Mouse (Mus musculus): ENCODE results near the gene Vps41. TPM values are rescaled to one million over a fixed set of nuclear protein-coding genes. Genes with fewer than 3 reads are reported as not detected.

Vps41 gene
- polyA plus RNA-seq (2012; ENCODE audit: insufficient read depth, insufficient read length, missing spikeins) = 75.3 and 80.6 TPM in 2 replicates

DNA sequence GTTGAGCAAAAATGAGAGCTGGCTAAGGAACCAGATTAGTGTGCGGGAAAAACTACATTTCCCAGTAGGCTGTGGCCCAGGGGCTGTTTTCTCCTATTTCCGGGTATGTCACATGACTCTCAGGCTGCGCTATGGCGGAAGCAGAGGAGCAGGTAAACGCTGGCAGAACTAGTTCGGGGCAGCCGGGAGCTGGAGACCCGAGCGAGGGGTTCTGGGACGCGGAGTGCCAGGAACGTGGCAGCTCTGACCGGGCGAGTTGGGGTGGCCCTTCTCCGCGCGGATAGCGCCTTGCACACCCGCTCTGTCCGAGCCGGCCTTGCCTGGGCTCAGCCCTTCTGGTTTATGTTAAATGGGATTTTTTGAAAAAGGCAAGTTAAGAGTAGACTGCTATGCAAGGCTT, at the start of gene Vps41:
Gene Vps41, plus strand, starts transcription at position 102 of the 400 bp plus-strand sequence.
- Histone ChIP-seq H3K4me1 (ENCODE audit: control insufficient read depth, insufficient read depth, low read length) (peaks cover 8% of the 10 kb centered on the region; the same call in 1 of the 2 replicates), H3K27ac (ENCODE audit: insufficient read depth, low read depth, low read length) (peak within 1 kb of the TSS; percentile 25), H3K4me3 (ENCODE audit: insufficient read depth, low read length) (peak within 1 kb of the TSS; percentile 69)
- TF ChIP-seq POLR2A (IDR thresholded peaks at IDR 0.05; ENCODE audit: borderline replicate concordance, low read depth, low read length) (0 out of 2 replicates have a peak, but pooled peaks have one; percentile 62), CTCF (IDR thresholded peaks at IDR 0.05; ENCODE audit: low read depth, low read length) (no peak)

DNA sequence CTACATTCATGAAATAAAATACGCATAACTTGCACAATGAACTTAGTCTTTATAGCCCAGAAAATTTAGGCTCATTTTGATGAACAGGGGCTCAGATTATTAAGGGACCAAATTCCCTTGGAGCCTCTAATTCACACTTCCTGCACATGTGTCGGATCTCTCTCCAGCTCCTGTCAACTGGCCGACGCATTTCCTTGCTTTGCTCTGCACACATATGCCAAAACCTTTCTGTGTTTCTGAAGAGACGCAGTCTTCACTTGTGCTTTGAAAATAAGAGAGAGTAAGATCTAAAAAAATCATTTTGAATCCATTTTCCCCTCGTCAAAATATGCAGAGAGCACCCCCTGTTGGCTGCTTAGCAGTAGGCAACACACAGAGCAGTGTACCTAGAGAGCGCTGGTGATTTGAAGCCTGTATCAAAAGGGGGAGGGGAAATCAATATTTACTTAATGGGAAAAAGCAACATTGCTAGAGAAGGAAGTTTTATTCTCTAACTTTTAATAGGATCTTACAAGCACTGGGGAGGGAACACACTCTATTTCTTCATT, 18.5 kb upstream of the Vps41 start:
- Histone ChIP-seq H3K4me1 (ENCODE audit: control insufficient read depth, insufficient read depth, low read length) (no peaks in the 10 kb centered on the region), H3K4me3 (ENCODE audit: insufficient read depth, low read length) (no peak overlapping the region), H3K27ac (ENCODE audit: insufficient read depth, low read depth, low read length) (no peak overlapping the region)
- TF ChIP-seq CTCF (IDR thresholded peaks at IDR 0.05; ENCODE audit: low read depth, low read length) (no peak), POLR2A (IDR thresholded peaks at IDR 0.05; ENCODE audit: borderline replicate concordance, low read depth, low read length) (no peak)

DNA sequence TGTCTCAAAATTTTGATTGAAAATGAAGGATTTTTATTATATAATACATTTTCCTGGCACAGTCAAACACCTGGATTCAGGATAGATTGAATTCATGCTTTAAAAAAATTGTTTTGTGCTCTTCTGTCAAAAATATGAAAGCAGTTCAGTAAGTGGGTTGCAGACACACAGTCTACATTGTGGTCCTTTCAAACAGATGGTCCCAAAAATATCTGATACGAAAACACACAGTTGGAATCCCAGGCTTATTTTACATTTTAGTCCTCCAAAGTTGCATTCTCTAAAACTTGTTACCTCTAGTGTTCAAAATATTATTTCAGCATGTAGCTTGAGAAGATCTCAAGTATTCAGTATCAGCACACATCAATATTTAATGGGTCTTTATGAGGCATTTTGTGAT, 5.4 kb upstream of the Vps41 start:
- Histone ChIP-seq H3K4me3 (ENCODE audit: insufficient read depth, low read length) (no peak overlapping the region), H3K27ac (ENCODE audit: insufficient read depth, low read depth, low read length) (no peak overlapping the region), H3K4me1 (ENCODE audit: control insufficient read depth, insufficient read depth, low read length) (no peaks in the 10 kb centered on the region)
- TF ChIP-seq CTCF (IDR thresholded peaks at IDR 0.05; ENCODE audit: low read depth, low read length) (no peak), POLR2A (IDR thresholded peaks at IDR 0.05; ENCODE audit: borderline replicate concordance, low read depth, low read length) (no peak)

DNA sequence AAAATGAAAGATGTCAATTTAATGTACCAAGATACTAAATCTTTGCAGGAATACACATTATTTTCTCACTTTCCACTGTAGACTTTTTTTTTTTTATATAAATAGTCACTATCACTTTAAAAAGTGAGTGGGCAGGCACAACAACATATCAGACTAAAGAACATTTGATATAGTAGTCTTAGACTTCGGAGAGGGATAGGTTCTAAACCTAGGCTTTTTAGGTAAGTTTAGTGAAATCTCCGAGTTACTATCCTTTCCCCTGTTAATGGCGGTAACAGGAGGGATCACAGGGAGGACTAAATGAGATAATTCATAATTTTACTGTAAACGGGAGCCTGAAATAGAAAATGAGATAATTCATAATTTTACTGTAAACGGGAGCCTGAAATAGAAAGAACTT, 379 bp upstream of the Vps41 start:
- peaks cover 8% of the 10 kb centered on the region; the same call in 1 of the 2 replicates for H3K4me1 ChIP-seq (ENCODE audit: control insufficient read depth, insufficient read depth, low read length)
- no peak overlapping the region for H3K4me3 ChIP-seq (ENCODE audit: insufficient read depth, low read length)
- no peak for TF ChIP-seq POLR2A (IDR thresholded peaks at IDR 0.05; ENCODE audit: borderline replicate concordance, low read depth, low read length)
- no peak for TF ChIP-seq CTCF (IDR thresholded peaks at IDR 0.05; ENCODE audit: low read depth, low read length)
- no peak overlapping the region for H3K27ac ChIP-seq (ENCODE audit: insufficient read depth, low read depth, low read length)

DNA sequence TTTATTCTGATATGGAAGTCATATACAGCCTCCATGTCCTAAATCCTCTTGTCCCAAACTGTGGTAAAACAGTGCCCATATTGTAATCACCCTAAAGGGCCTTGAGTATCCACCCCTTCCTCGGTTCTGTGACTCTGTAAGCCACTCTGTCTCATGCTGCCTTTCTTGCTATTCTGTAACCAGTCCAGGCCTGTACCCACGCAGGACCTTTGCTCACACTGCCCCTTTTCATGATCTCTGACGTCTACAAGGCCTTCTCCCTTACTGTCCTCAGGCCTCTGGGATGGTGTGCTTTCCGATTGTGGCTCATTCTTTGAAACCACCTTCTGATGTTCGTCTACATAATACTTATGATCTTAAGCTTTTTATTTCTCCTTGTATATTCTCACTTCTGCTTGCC, 1.4 kb downstream of the Vps41 start:
- H3K27ac ChIP-seq (ENCODE audit: insufficient read depth, low read depth, low read length) = no peak overlapping the region
- no peak for TF ChIP-seq POLR2A (IDR thresholded peaks at IDR 0.05; ENCODE audit: borderline replicate concordance, low read depth, low read length)
- TF ChIP-seq CTCF (IDR thresholded peaks at IDR 0.05; ENCODE audit: low read depth, low read length) = no peak
- H3K4me1 ChIP-seq (ENCODE audit: control insufficient read depth, insufficient read depth, low read length) = peaks cover 8% of the 10 kb centered on the region; the same call in 1 of the 2 replicates
- no peak overlapping the region for H3K4me3 ChIP-seq (ENCODE audit: insufficient read depth, low read length)

DNA sequence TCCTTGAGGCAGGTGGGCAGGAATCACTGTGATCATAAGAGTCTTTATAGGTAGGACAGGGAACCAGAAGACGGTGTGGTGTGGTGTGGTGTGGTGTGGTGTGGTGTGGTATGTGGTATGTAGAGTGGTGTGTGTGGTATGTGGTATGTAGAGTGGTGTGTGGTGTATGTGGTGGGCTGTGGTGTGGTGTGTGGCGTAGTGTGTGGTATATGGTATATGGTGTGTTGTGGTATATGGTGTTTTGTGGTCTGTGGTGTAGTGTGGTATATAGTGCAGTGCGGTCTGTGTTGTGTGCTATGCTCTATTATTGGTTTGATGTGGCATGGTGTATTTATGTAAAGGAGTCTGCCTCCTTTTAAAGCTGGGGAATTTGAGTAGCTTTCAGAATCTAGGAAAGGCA, 13.6 kb downstream of the Vps41 start:
- Histone ChIP-seq H3K27ac (ENCODE audit: insufficient read depth, low read depth, low read length) (no peak overlapping the region), H3K4me1 (ENCODE audit: control insufficient read depth, insufficient read depth, low read length) (no peaks in the 10 kb centered on the region), H3K4me3 (ENCODE audit: insufficient read depth, low read length) (no peak overlapping the region)
- TF ChIP-seq POLR2A (IDR thresholded peaks at IDR 0.05; ENCODE audit: borderline replicate concordance, low read depth, low read length) (no peak), CTCF (IDR thresholded peaks at IDR 0.05; ENCODE audit: low read depth, low read length) (no peak)

DNA sequence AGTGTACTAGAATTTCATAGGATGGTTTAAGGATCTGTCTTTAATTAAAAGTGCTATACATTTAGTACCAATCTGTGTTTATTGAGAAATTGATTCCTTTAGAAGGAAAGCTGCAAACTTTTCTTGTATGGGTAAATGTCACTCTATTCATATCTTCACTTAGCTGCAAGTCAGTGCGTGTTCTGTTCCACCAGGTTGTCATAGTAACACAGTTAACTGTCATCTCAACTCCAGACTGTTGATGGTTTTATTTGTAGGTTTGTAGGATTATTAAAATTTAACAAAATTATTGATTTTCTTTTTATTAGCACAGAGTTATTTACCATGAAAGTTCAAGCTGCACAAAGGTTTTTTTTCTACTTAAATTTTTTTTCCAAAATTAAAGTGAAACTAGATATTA, 19.5 kb downstream of the Vps41 start:
- no peak overlapping the region for H3K4me3 ChIP-seq (ENCODE audit: insufficient read depth, low read length)
- peaks cover 1% of the 10 kb centered on the region for H3K4me1 ChIP-seq (ENCODE audit: control insufficient read depth, insufficient read depth, low read length)
- no peak for TF ChIP-seq CTCF (IDR thresholded peaks at IDR 0.05; ENCODE audit: low read depth, low read length)
- no peak for TF ChIP-seq POLR2A (IDR thresholded peaks at IDR 0.05; ENCODE audit: borderline replicate concordance, low read depth, low read length)
- no peak overlapping the region for H3K27ac ChIP-seq (ENCODE audit: insufficient read depth, low read depth, low read length)

DNA sequence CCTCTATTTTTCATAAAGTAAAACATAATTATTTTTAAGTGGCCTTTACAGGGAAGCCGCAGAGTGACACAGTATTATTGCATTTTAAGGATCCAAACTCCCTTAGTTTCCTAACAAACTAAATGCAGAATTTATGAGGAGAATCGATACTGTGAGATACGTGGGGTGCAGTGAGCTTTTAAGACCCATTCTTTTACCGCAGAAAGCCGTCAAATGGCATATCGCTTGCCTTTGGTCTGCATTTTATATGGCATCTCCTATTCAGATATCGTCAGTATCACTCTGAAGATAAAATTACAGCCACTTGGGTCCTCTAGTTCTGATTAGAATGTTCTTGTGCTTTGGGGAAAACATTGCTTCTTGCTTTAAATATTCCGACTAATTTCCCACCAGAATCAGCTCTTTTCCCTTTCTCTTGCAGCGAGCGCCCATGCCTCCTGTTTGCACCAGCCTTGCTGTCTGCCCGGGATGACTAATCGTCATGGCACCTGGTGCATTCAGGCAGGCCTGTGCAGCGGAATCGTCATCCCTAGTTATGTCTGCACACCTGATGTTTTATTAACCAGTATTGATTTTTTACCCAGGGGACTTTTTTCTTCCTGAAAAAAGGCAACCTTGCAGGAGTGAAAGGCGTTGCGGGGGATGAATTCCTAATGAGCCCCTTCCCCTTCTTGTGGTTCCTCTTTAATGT, 26.6 kb downstream of the Vps41 start:
- no peak for TF ChIP-seq POLR2A (IDR thresholded peaks at IDR 0.05; ENCODE audit: borderline replicate concordance, low read depth, low read length)
- TF ChIP-seq CTCF (IDR thresholded peaks at IDR 0.05; ENCODE audit: low read depth, low read length) = no peak
- H3K4me1 ChIP-seq (ENCODE audit: control insufficient read depth, insufficient read depth, low read length) = peaks cover 8% of the 10 kb centered on the region
- H3K4me3 ChIP-seq (ENCODE audit: insufficient read depth, low read length) = no peak overlapping the region

DNA sequence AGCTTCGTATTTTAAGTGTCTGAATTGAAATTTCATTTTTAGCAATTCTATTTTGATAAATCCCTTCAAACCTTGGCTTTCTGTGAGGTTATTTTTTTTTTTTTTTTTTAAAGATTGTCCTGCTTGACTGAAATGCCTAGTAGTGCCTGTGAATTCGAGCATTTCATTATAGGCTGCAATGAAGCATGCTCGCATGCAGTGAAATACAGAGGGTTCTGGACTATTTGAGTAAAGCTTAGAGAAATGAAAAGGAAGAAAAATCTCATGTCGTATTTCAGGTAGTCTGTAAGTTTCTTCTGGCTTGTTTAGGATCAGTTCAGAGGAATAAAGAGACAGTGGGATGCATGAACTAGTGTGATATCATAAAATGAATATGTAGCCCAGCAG, 27.2 kb downstream of the Vps41 start:
- no peak overlapping the region for H3K4me3 ChIP-seq (ENCODE audit: insufficient read depth, low read length)
- TF ChIP-seq POLR2A (IDR thresholded peaks at IDR 0.05; ENCODE audit: borderline replicate concordance, low read depth, low read length) = no peak
- TF ChIP-seq CTCF (IDR thresholded peaks at IDR 0.05; ENCODE audit: low read depth, low read length) = no peak
- H3K4me1 ChIP-seq (ENCODE audit: control insufficient read depth, insufficient read depth, low read length) = peaks cover 8% of the 10 kb centered on the region
- H3K27ac ChIP-seq (ENCODE audit: insufficient read depth, low read depth, low read length) = no peak overlapping the region

More for the DNA sequence above, 26.6 kb downstream of the Vps41 start:
- no peak overlapping the region for H3K27ac ChIP-seq (ENCODE audit: insufficient read depth, low read depth, low read length)

DNA sequence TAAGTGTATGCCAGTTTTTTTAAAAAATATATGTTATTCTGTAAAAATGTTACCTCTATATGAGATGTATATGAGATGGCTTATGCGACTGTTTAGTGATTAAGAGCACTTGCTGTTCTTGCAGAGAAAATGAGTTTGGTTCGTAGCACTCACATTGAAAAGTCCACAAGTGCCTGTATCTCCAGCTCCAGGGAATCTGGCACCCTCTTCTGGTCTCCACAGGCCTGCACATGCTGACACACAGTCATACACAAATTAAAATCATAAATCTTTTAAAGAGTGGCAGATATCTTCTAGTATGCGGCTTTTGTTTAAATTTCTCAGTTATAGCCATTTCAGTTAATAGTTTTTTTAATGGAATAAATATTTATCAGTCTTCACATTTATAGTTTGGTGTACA, 40.9 kb downstream of the Vps41 start:
- TF ChIP-seq POLR2A (IDR thresholded peaks at IDR 0.05; ENCODE audit: borderline replicate concordance, low read depth, low read length) (no peak), CTCF (IDR thresholded peaks at IDR 0.05; ENCODE audit: low read depth, low read length) (0 out of 2 replicates have a peak, but pooled peaks have one; percentile 27)
- H3K4me3 ChIP-seq (ENCODE audit: insufficient read depth, low read length) = no peak overlapping the region
- H3K4me1 ChIP-seq (ENCODE audit: control insufficient read depth, insufficient read depth, low read length) = peaks cover 4% of the 10 kb centered on the region
- no peak overlapping the region for H3K27ac ChIP-seq (ENCODE audit: insufficient read depth, low read depth, low read length)

Data from bone marrow macrophage, adult 2 months (primary cell).